Mouse (Mus musculus) CH12.LX (cell line): Measurements from ENCODE around the gene Trhr2. TPM values are rescaled to one million over a fixed set of nuclear protein-coding genes. Genes with fewer than 3 reads are reported as not detected.

Experiments
- DNase-seq: peaks from one replicate; pipeline ENCODE4 v3.0.0-alpha.2; 2013; ENCODE audit errors: extremely low read depth
- H3K27ac ChIP-seq: 2 replicates; pipeline ENCODE4 v1.5.1; 2012; ENCODE audit warnings: low read depth, mild to moderate bottlenecking, control low read depth, moderate library complexity; ENCODE audit not compliant: insufficient read depth
- H3K27me3 ChIP-seq: replicated peaks from 2 replicates; pipeline ENCODE3; 2012; ENCODE audit warnings: inconsistent platforms
- H3K36me3 ChIP-seq, 2 experiments: replicated peaks in 1 of 2; 2 replicates each; pipeline versions ENCODE3 to v1.6.1; 2012; ENCODE audit warnings: inconsistent platforms in 1 of 2, low read length in 1 of 2, mild to moderate bottlenecking in 1 of 2, mixed read lengths in 1 of 2, moderate library complexity in 1 of 2; ENCODE audit not compliant: control insufficient read depth in 1 of 2, insufficient read depth in 1 of 2
- H3K4me1 ChIP-seq, 2 experiments: 2 replicates each; pipeline ENCODE4 v1.6.1; 2012; ENCODE audit warnings: inconsistent platforms in 1 of 2, moderate library complexity in 1 of 2; ENCODE audit not compliant: insufficient read depth in 2 of 2, control insufficient read depth in 1 of 2
- H3K4me2 ChIP-seq: 2 replicates; pipeline ENCODE4 v1.6.1; 2012; ENCODE audit warnings: low read depth, mild to moderate bottlenecking, control low read depth; ENCODE audit not compliant: poor library complexity, insufficient read depth, severe bottlenecking
- H3K4me3 ChIP-seq, 3 experiments: fragments of 150-350 bp in 1 of 3; sonication (generic) in 1 of 3; replicated peaks in 1 of 3; 2 replicates each; pipeline versions ENCODE3 to v1.5.1; 2011 to 2012; ENCODE audit warnings: low read depth in 2 of 3, low read length in 2 of 3, mild to moderate bottlenecking in 2 of 3, moderate library complexity in 2 of 3, control low read depth in 1 of 3, improper control_type of control experiment in 1 of 3, inconsistent platforms in 1 of 3, mixed read lengths in 1 of 3; ENCODE audit not compliant: poor library complexity in 1 of 3
- H3K79me2 ChIP-seq: replicated peaks from 2 replicates; pipeline ENCODE4 v1.6.1; 2012; ENCODE audit warnings: mild to moderate bottlenecking, moderate library complexity; ENCODE audit not compliant: control insufficient read depth, poor library complexity, insufficient read depth, severe bottlenecking; ENCODE audit errors: extremely low read depth
- H3K9ac ChIP-seq: 2 replicates; pipeline ENCODE4 v1.6.1; 2012; ENCODE audit warnings: low read depth, mild to moderate bottlenecking, control low read depth, moderate library complexity; ENCODE audit not compliant: insufficient read depth
- H3K9me3 ChIP-seq: replicated peaks from 2 replicates; pipeline ENCODE3; 2012; ENCODE audit warnings: low read length, inconsistent platforms, mixed read lengths
- CHD1 ChIP-seq: IDR thresholded peaks from 2 replicates; pipeline ENCODE4 v1.6.1; 2012; ENCODE audit warnings: low read depth, low read length, improper control_type of control experiment, inconsistent platforms
- E2F4 ChIP-seq: IDR thresholded peaks from 2 replicates; pipeline ENCODE4 v1.6.1; 2011; ENCODE audit warnings: low read depth, low read length, improper control_type of control experiment; ENCODE audit not compliant: insufficient replicate concordance
- ELF1 ChIP-seq: IDR thresholded peaks from 2 replicates; pipeline ENCODE4 v1.6.1; 2014; ENCODE audit warnings: low read depth, mild to moderate bottlenecking, inconsistent platforms, low read length, improper control_type of control experiment
- ETS1 ChIP-seq: conservative IDR thresholded peaks from 2 replicates; pipeline ENCODE4 v1.6.1; 2012; ENCODE audit warnings: low read depth, mild to moderate bottlenecking, inconsistent platforms, low read length, improper control_type of control experiment, moderate library complexity
- GABPA ChIP-seq: IDR thresholded peaks from 2 replicates; pipeline ENCODE4 v1.6.1; 2012; ENCODE audit warnings: low read depth, low read length, improper control_type of control experiment, inconsistent platforms; ENCODE audit not compliant: insufficient replicate concordance
- IRF4 ChIP-seq: IDR thresholded peaks from 2 replicates; pipeline ENCODE4 v1.6.1; 2014; ENCODE audit warnings: low read depth, mild to moderate bottlenecking, inconsistent platforms, low read length, improper control_type of control experiment
- JUN ChIP-seq: IDR thresholded peaks from 2 replicates; pipeline ENCODE4 v1.6.1; 2011; ENCODE audit warnings: low read depth, mild to moderate bottlenecking, low read length, improper control_type of control experiment, moderate library complexity; ENCODE audit not compliant: insufficient read depth
- JUND ChIP-seq: conservative IDR thresholded peaks from 2 replicates; pipeline ENCODE4 v1.6.1; 2011; ENCODE audit warnings: low read depth, low read length, improper control_type of control experiment
- KAT2A ChIP-seq: IDR thresholded peaks from 2 replicates; pipeline ENCODE4 v1.6.1; 2012; ENCODE audit warnings: low read length, improper control_type of control experiment, inconsistent platforms; ENCODE audit not compliant: insufficient replicate concordance
- MAFK ChIP-seq: IDR thresholded peaks from 2 replicates; pipeline ENCODE4 v1.6.1; 2011; ENCODE audit warnings: low read length, improper control_type of control experiment; ENCODE audit not compliant: insufficient replicate concordance
- MAZ ChIP-seq: IDR thresholded peaks from 2 replicates; pipeline ENCODE4 v1.6.1; 2012; ENCODE audit warnings: low read depth, mild to moderate bottlenecking, inconsistent platforms, low read length, improper control_type of control experiment, moderate library complexity
- NELFE ChIP-seq: IDR thresholded peaks from 2 replicates; pipeline ENCODE4 v1.6.1; 2011; ENCODE audit warnings: low read depth, low read length, improper control_type of control experiment
- RAD21 ChIP-seq: IDR thresholded peaks from 2 replicates; pipeline ENCODE4 v1.6.1; 2011; ENCODE audit warnings: low read depth, mild to moderate bottlenecking, low read length, improper control_type of control experiment, moderate library complexity
- RCOR1 ChIP-seq: conservative IDR thresholded peaks from 2 replicates; pipeline ENCODE4 v1.6.1; 2012; ENCODE audit warnings: low read depth, mild to moderate bottlenecking, inconsistent platforms, low read length, improper control_type of control experiment
- SIN3A ChIP-seq: IDR thresholded peaks from 2 replicates; pipeline ENCODE4 v1.6.1; 2012; ENCODE audit warnings: low read length, improper control_type of control experiment, inconsistent platforms
- TBP ChIP-seq: conservative IDR thresholded peaks from 2 replicates; pipeline ENCODE4 v1.6.1; 2011; ENCODE audit warnings: low read depth, low read length, improper control_type of control experiment
- TCF12 ChIP-seq: IDR thresholded peaks from 2 replicates; pipeline ENCODE4 v1.6.1; 2014; ENCODE audit warnings: low read depth, mild to moderate bottlenecking, inconsistent platforms, low read length, improper control_type of control experiment
- USF1 ChIP-seq: IDR thresholded peaks from 2 replicates; pipeline ENCODE4 v1.6.1; 2014; ENCODE audit warnings: low read depth, mild to moderate bottlenecking, inconsistent platforms, low read length, improper control_type of control experiment
- ZC3H11A ChIP-seq: IDR thresholded peaks from 2 replicates; pipeline ENCODE4 v1.6.1; 2012; ENCODE audit warnings: low read depth, mild to moderate bottlenecking, inconsistent platforms, low read length, improper control_type of control experiment
- dilution Hi-C: fragments of 300-500 bp; cut with MboI; formaldehyde crosslinking; loops from 2 replicates; pipeline ENCODE4 v1.14.3; 2020; ENCODE audit warnings: low sequenced_read_pairs; ENCODE audit not compliant: extremely low pct_unique_long_range_greater_than_20kb, extremely low pct_ligation_motif_present
- in situ Hi-C: fragments of 300-500 bp; cut with MboI; formaldehyde crosslinking; loops from 3 replicates; pipeline ENCODE4 v1.14.3; 2019; ENCODE audit warnings: low sequenced_read_pairs, low pct_ligation_motif_present, low pct_unique_long_range_greater_than_20kb, mixed read lengths
- polyA plus RNA-seq: library from polyadenylated mRNA; unstranded; fragments of >175 nt; gene quantifications from 2 replicates; pipeline ENCODE4 v1.2.1, GENCODE M21; 2012; ENCODE audit warnings: low read depth; ENCODE audit not compliant: insufficient read length
- total RNA-seq, 2 experiments: library from RNA; depleted of rRNA; stranded (reverse); fragments of 300-350 nt in 1 of 2; fragments of >200 nt in 1 of 2; gene quantifications; 2 replicates each; pipeline ENCODE4 v1.2.3; 2012 to 2014

Gene Trhr2
- total and polyA plus RNA-seq, 3 experiments = 0.25 to 0.51 TPM; not detected in 1

DNA sequence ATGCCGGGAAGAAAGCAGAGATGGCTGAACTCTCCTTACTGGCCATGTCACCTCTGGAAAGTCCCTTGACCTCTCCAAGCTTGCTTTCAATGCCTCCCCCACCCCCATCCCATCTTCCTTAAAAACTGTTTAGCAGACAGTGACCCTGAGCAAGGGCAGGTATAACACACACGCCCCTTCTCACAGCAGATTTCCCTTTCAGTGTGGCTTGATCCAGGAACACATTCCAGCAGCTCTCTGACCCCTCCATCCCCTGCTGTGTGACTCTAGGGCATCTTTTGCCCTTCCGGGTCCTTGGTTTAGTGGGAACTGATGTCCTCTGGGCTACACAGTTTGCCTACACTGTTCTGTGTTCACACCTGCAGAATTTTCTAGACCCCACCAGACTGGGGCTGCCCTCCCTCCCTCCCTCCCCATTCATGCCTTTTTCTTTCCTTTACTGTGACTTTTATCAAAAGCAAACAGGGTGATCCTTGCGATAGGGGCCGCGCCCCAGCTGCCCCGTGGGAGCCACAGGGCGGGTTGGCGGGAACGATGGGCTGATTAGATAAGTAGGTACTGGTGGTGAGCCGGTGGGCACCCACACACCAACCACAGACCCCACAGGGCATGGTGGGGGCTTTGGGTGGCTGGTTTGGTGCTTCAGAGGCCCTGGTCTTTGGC is 41.4 kb downstream of the Trhr2 start:
- H3K4me3 ChIP-seq = no peak overlapping the region
- no peak for DNase-seq
- in situ Hi-C loops = no loop called here
- no peak for TF ChIP-seq JUN
- no peak for TF ChIP-seq ZC3H11A
- TF ChIP-seq MAFK = no peak
- no peak for TF ChIP-seq RAD21
- no peak for TF ChIP-seq TBP
- TF ChIP-seq IRF4 = no peak
- TF ChIP-seq ETS1 = no peak
- TF ChIP-seq E2F4 = no peak
- TF ChIP-seq CHD1 = no peak
- no peak for TF ChIP-seq JUND
- TF ChIP-seq KAT2A = no peak
- no peak for TF ChIP-seq ELF1
- no peak for TF ChIP-seq MAZ
- no peak for TF ChIP-seq SIN3A
- TF ChIP-seq USF1 = no peak
- TF ChIP-seq, all 38 proteins: peak for 0
- H3K79me2 ChIP-seq = no peaks in the 10 kb centered on the region; the same call in 1 of the 2 replicates
- no peaks in the 10 kb centered on the region for H3K9me3 ChIP-seq
- H3K27ac ChIP-seq = no peak overlapping the region
- peaks cover 14 to 54% of the 10 kb centered on the region in 2 experiments for H3K4me1 ChIP-seq
- no peak overlapping the region for H3K9ac ChIP-seq
- no peaks in the 10 kb centered on the region for H3K27me3 ChIP-seq
- H3K4me2 ChIP-seq = no peak overlapping the region
- H3K36me3 ChIP-seq = peaks cover 38 to 98% of the 10 kb centered on the region in 2 experiments
- dilution Hi-C loops = no loop called here

DNA sequence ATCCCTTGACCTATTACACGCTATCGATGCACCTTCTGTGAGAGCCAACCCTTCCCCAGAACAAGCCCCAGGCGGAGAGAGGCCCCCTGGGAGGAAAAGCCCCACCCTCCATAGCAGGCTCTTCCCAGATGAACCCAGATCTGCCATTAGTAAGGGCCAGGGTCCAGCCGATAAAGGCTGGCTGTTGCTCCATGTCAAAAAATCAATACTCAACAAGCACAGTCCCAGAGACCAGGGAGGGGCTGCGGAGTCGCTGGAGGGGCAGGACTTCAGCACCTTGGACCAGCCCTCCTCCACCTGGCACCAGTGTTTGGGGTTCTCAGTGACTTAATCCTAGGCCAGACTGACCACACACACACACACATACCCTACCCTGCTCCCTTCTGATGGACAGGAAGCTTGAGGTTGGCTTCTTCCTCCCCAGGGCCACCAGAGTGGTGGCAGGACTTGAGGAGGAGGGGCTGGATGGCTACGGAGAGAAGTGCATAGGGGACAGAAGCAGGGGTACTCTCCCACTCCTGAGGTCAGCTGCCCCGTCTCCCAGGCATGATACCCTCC is 42.5 kb downstream of the Trhr2 start:
- in situ Hi-C loops = no loop called here
- H3K27ac ChIP-seq = 0 out of 2 replicates have a peak overlapping the region, but pooled peaks have one; percentile 13
- H3K9me3 ChIP-seq = no peaks in the 10 kb centered on the region
- peaks cover 42 to 99% of the 10 kb centered on the region in 2 experiments for H3K36me3 ChIP-seq
- no peak for TF ChIP-seq GABPA
- no peak for TF ChIP-seq RCOR1
- no peak for TF ChIP-seq NELFE
- no peak for TF ChIP-seq TCF12
- TF ChIP-seq, all 38 proteins: peak for 0
- Histone ChIP-seq H3K4me3 (no peak overlapping the region), H3K4me2 (no peak overlapping the region), H3K9ac (no peak overlapping the region), H3K27me3 (no peaks in the 10 kb centered on the region), H3K79me2 (no peaks in the 10 kb centered on the region; the same call in 1 of the 2 replicates), H3K4me1 (peaks cover 14 to 49% of the 10 kb centered on the region in 2 experiments)
- no peak for DNase-seq
- dilution Hi-C loops = no loop called here
